Mouse (Mus musculus) erythroblast, embryonic 14.5 days (primary cell): ENCODE results near the gene March1.

Experiments
- GATA1 ChIP-seq: IDR thresholded peaks from 2 replicates; pipeline ENCODE4 v1.6.1; 2012; ENCODE audit warnings: low read length, inconsistent platforms, mixed read lengths
- TAL1 ChIP-seq: IDR thresholded peaks from 3 replicates; pipeline ENCODE4 v1.6.1; 2012; ENCODE audit warnings: low read length, inconsistent platforms, mixed read lengths

GRCm38 (mm10) chr8:66394148-66394547 lies 776.4 kb downstream of the March1 start:
- no peak for TF ChIP-seq GATA1
- no peak for TF ChIP-seq TAL1
